Mouse (Mus musculus) thymus, postnatal 4 days (tissue): Measurements from ENCODE around the gene Dcaf4.
A peak's percentile ranks its signal among the peaks of the same experiment; 100 is the strongest.

Experiments used
- DNase-seq: peaks from one replicate; pipeline ENCODE4 v3.0.0; 2021

Dcaf4 gene

GRCm38 (mm10) chr12:83496336-83496735 is 23.9 kb upstream of the Dcaf4 start:
- DNase-seq, result no peak

DNA sequence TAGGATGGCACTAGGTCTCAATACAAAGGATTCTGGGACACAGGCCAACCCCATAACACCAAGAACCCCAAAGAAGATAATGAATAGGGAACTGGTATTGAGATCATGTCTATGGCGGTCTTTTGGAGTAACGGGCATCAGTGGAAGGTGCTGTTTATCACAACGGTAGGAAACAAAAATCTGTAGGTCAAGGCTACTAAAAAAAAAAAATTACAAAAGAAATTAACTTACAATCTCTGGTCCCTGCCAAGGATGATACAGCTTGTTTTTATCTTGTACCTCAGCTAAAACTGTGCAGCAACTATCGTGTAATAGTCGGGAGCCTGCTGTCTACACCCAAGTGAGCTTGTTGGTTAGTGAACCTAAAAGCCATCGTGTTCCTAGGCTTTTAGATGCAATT is 23.5 kb upstream of the Dcaf4 start:
- DNase-seq, result no peak

DNA sequence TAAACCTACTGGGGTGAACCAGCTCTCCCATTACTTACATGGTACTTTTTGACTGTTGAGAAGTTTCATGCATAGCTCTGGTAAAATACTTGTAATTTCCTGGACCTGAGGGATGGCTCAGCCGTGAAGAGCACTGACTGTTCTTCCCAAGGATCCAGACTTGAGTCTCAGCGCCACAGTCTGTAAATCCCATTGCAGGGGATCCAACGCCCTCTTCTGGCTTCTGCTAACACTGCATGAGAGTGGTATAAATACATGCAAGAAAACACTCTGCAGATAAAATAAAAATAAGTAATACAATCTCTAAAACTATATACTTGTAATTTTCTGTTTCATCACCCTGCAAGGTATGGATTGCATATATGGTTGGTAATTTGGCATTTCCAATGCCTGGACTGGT is 22.3 kb upstream of the Dcaf4 start:
- DNase-seq, result no peak

GRCm38 (mm10) chr12:83499256-83499655 is 21.0 kb upstream of the Dcaf4 start:
- DNase-seq, result no peak

- peak; percentile 49 for DNase-seq
Measured at GRCm38 (mm10) chr12:83502190-83502589, 18.1 kb upstream of the Dcaf4 start.

DNA sequence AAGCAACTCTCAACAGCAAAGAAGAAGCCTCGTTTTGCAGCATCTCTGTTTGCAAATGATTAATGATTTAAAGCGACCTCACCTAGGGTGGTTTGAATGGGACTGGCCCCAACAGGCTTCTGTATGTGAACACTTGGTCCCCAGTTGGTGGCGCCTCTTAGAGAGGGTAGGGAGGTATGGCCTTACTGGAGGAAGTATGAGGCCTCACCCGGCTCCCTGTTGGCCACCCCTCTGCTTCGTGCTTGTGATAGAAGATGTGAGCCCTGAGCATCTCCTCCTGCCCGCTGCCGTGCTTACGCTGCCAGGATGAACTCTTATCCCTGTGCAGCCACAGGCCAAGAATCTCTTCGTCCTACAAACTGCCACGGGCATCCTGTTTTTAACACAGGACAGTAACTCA is 13.7 kb upstream of the Dcaf4 start:
- DNase-seq, result no peak

- DNase-seq, result no peak
Measured at GRCm38 (mm10) chr12:83510586-83510985, 9.7 kb upstream of the Dcaf4 start.

DNA sequence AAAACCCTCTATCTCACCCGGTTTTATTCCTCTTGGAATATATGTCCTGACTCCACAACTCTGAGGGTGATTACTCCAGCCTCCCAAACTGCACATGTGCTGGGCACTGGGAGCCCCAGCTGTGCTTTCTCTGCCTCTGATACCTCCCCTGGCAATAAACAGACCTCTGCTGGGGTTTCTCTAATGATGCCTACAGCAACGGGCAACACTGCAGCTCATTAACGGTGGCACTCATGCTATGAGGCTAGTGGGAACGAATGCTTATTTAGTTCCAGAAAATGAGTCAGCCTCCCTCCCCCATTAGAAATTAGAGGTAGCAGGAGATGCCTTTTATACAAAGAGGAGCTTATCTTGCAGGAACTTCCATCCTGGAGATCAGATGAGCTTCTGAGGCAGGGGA is 7.5 kb upstream of the Dcaf4 start:
- no peak for DNase-seq

GRCm38 (mm10) chr12:83513185-83513584 is 7.1 kb upstream of the Dcaf4 start:
- DNase-seq, result no peak

- no peak for DNase-seq
Measured at GRCm38 (mm10) chr12:83514216-83514615, 6.0 kb upstream of the Dcaf4 start.

- no peak for DNase-seq
Measured at GRCm38 (mm10) chr12:83517580-83517979, 2.7 kb upstream of the Dcaf4 start.

GRCm38 (mm10) chr12:83521083-83521482 is 817 bp downstream of the Dcaf4 start:
- no peak for DNase-seq

GRCm38 (mm10) chr12:83523056-83523455 is 2.8 kb downstream of the Dcaf4 start:
- no peak for DNase-seq

DNA sequence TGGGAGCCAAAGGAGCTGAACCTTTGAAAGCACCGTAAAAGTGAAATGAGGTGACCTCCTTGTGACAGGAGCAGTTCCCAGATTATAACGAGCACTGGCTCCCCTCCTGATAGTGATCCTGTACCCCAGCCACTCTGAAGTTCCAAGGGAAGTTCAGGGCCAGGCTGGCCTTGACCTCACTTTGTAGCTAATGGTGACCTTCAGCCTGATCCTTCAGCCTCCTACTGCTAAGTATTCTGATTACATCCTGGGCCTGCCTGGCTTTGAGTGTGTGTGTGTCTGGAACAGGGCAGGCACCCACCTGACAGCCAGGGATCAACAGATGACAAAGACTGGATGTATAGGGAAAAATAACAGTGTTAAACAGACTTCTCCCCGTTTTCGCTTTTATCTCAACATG is 3.6 kb downstream of the Dcaf4 start:
- DNase-seq, result no peak

DNA sequence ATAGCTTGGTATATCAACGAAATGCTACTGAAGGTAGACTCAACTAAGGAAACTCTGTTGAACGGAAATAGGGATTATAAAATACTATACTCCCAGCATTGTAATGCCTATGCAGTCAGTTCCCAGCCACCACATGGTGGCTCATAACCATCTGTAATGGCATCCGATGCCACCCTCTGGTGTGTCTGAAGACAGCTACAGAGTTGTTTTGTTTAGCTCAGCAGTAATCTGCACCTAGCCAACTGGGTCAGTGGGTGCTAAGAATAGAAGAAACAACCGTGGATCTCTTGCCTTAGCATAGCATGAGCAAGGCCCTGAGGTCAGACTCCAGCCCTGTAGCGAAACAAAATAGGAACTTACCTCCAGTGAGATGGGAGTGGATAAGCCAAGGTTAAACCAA is 4.1 kb downstream of the Dcaf4 start:
- DNase-seq, result no peak

GRCm38 (mm10) chr12:83525822-83526544 is 5.7 kb downstream of the Dcaf4 start:
- DNase-seq, result no peak

GRCm38 (mm10) chr12:83527816-83528215 is 7.5 kb downstream of the Dcaf4 start:
- DNase-seq, result no peak

- no peak for DNase-seq
Measured at GRCm38 (mm10) chr12:83528665-83529064, 8.4 kb downstream of the Dcaf4 start.

DNA sequence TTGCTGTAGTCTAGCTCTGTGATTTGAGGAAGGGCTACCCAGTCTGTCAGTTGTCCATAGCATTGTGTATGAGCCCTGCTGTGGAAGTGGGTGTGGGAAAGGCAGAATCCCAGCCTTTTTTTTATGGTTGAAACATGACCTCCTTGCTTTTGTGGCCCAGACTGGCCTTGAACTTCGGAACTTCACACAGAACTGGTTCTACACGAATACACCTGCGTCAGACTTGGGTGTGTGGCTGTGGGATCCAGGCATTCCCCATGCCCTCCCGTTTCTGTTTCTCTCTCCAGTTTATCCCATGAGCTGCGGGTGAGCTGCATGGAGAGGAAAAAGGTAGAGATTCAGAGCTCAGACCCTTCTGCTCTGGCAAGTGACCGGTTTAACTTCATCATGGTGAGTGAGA is 11.7 kb downstream of the Dcaf4 start:
- DNase-seq, result no peak

DNA sequence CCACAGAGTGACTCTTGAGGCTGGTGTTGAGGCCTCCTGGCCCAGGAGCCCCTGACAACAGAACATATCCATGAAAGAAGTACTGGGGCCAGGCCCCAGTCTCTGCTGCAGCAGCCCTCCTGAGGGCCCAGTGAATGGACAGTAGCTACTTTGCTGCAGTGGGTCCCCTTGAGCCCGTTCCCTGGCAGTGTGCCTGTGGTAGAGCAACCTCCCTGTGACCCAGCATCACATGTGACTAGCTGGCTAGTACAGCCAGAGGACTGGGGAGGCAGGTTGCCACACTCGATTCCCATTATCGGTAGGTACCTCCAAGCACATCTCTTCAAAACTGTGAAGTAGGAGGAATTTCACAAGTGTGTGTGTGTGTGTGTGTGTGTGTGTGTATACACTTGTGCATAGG is 12.7 kb downstream of the Dcaf4 start:
- no peak for DNase-seq

GRCm38 (mm10) chr12:83534190-83534589 is 13.9 kb downstream of the Dcaf4 start:
- no peak for DNase-seq

DNA sequence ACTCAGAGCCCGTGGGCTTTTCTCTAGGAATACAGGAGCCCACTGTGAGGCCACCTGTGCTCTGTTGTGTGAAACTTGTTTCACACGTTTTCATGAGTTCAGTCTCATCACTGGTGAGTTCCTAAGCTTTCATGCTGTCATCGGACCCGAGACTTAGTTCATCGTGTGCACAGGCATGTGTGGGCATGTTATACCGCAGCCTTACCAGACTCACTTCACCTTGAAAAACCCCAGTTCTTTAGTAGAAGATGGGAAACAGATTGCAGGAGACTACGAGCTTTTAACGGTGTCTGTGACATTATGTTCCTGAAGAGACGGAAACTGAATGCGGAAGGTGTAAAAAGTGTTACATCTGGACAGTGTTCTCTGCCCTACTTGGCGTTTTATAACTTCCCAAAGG is 15.2 kb downstream of the Dcaf4 start:
- no peak for DNase-seq

DNA sequence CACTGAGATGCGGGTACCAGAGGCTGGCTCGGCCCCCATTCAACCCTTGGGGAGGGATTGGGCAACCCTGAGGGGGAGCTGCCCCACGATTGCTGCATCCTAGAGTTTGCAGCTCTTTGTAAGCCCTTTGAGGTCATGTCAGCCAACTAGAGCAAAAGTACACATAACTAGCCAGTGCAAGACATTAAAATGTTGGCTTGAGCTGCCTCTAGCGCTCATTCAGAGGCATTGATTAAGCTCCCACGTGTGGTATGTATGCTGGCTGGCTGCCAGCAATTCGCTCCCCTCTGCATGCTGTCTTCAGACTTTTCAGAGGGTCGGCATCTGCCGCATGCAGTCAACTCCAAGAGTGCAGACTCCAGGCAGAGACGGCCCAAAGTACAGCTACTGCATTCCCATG is 15.8 kb downstream of the Dcaf4 start:
- DNase-seq, result no peak

GRCm38 (mm10) chr12:83543997-83544396 is 23.7 kb downstream of the Dcaf4 start:
- no peak for DNase-seq

- DNase-seq, result no peak
Measured at GRCm38 (mm10) chr12:83544791-83545190, 24.5 kb downstream of the Dcaf4 start.
